Mouse (Mus musculus) gastrocnemius, postnatal 14 days (tissue): ENCODE measurements at regions not wholly inside any gene's neighbourhood (a gene's known extent, or its start where the extent isn't known, plus 50 kb on each side); places are given as distances from the start of the nearest gene placed in this dataset.

Source experiments
- DNase-seq: peaks from one replicate; pipeline ENCODE4 v3.0.0; 2021; ENCODE audit warnings: mixed read lengths
- intact Hi-C: fragments of 180-260 bp; cut with DNase I; formaldehyde crosslinking; loops from one replicate; pipeline ENCODE4 v1.15.1; 2025; ENCODE audit warnings: low total_unique reads

- intact Hi-C loops: no loop called here
- DNase-seq: no peak
Observed at GRCm38 (mm10) chr1:36015210-36015609, 53.0 kb upstream of the Hs6st1 start.

GRCm38 (mm10) chr1:36016566-36016965 is 51.6 kb upstream of the Hs6st1 start:
- intact Hi-C loops: no loop called here
- no peak for DNase-seq

- intact Hi-C loops: no loop called here
- no peak for DNase-seq
Observed at GRCm38 (mm10) chr1:36017061-36017461, 51.1 kb upstream of the Hs6st1 start.

- intact Hi-C loops: no loop called here
- no peak for DNase-seq
Observed at GRCm38 (mm10) chr1:36017656-36018055, 50.5 kb upstream of the Hs6st1 start.
